Mouse (Mus musculus): ENCODE results near the gene Alpi. TPM values are rescaled to one million over a fixed set of nuclear protein-coding genes. Genes with fewer than 3 reads are reported as not detected.

The Alpi gene
- total and polyA plus RNA-seq, 3 experiments = not detected

GRCm38 (mm10) chr1:87149422-87149821 lies 48.0 kb upstream of the Alpi start (continued):
- TF ChIP-seq HCFC1 (IDR thresholded peaks at IDR 0.05; ENCODE audit: low read depth, low read length) (no peak), ELF1 (IDR thresholded peaks at IDR 0.05; ENCODE audit: low read depth, low read length) (0 out of 2 replicates have a peak, but pooled peaks have one; percentile 21), GABPA (IDR thresholded peaks at IDR 0.05; ENCODE audit: low read depth, low read length) (no peak), MYB (IDR thresholded peaks at IDR 0.05; ENCODE audit: low read depth, low read length) (no peak), TCF12 (IDR thresholded peaks at IDR 0.05; ENCODE audit: low read depth, low read length) (no peak), ZNF384 (IDR thresholded peaks at IDR 0.05; ENCODE audit: low read depth, low read length) (no peak), GATA1 (IDR thresholded peaks at IDR 0.05; ENCODE audit: low read depth, low read length) (no peak), CTCF (IDR thresholded peaks at IDR 0.05 in 2 of 3, conservative IDR thresholded peaks at IDR 0.05 in 1 of 3; ENCODE audit: control insufficient read depth in 1 of 3, insufficient read depth in 1 of 3, low read depth in 2 of 3, low read length in 3 of 3, poor library complexity in 1 of 3, severe bottlenecking in 1 of 3) (no peak), MEF2A (IDR thresholded peaks at IDR 0.05; ENCODE audit: extremely low read depth, insufficient replicate concordance, low read depth, low read length, poor library complexity, severe bottlenecking) (no peak), UBTF (IDR thresholded peaks at IDR 0.05; ENCODE audit: borderline replicate concordance, insufficient read depth, low read depth, low read length) (no peak), TBP (IDR thresholded peaks at IDR 0.05; ENCODE audit: low read depth, low read length) (no peak), KAT2A (conservative IDR thresholded peaks at IDR 0.05; ENCODE audit: low read depth, low read length) (no peak), SMC3 (IDR thresholded peaks at IDR 0.05; ENCODE audit: low read depth, low read length) (no peak), RAD21 (IDR thresholded peaks at IDR 0.05; ENCODE audit: low read depth, low read length) (no peak), MAX (IDR thresholded peaks at IDR 0.05; ENCODE audit: low read length) (0 out of 2 replicates have a peak, but pooled peaks have one; percentile 18), ZKSCAN1 (IDR thresholded peaks at IDR 0.05; ENCODE audit: low read depth, low read length) (no peak), NELFE (IDR thresholded peaks at IDR 0.05; ENCODE audit: low read depth, low read length) (peak; percentile 65)

GRCm38 (mm10) chr1:87143141-87143540 lies 41.7 kb upstream of the Alpi start:
- Histone ChIP-seq H3K4me3 (ENCODE audit: control insufficient read depth in 1 of 2, insufficient read depth in 1 of 2, low read depth in 2 of 2, low read length in 2 of 2) (no peak overlapping the region), H3K79me2 (ENCODE audit: control insufficient read depth, insufficient read depth, low read length, poor library complexity) (no peaks in the 10 kb centered on the region)

More at GRCm38 (mm10) chr1:87143141-87143540, 41.7 kb upstream of the Alpi start:
- TF ChIP-seq MXI1 (IDR thresholded peaks at IDR 0.05; ENCODE audit: low read depth, low read length) (no peak), KAT2A (conservative IDR thresholded peaks at IDR 0.05; ENCODE audit: low read depth, low read length) (no peak), MYB (IDR thresholded peaks at IDR 0.05; ENCODE audit: low read depth, low read length) (no peak), MEF2A (IDR thresholded peaks at IDR 0.05; ENCODE audit: extremely low read depth, insufficient replicate concordance, low read depth, low read length, poor library complexity, severe bottlenecking) (no peak), NRF1 (IDR thresholded peaks at IDR 0.05; ENCODE audit: insufficient read depth, low read depth, low read length, poor library complexity, severe bottlenecking) (no peak), TAL1 (IDR thresholded peaks at IDR 0.05; ENCODE audit: low read length) (no peak)
- peaks cover 0 to 4% of the 10 kb centered on the region in 2 experiments; a peak in 2 of 4 replicates for H3K36me3 ChIP-seq (ENCODE audit: control insufficient read depth in 1 of 2, insufficient read depth in 2 of 2, low read length in 2 of 2)
- H3K27me3 ChIP-seq (ENCODE audit: control insufficient read depth in 1 of 2, insufficient read depth in 2 of 2, low read length in 2 of 2) = no peaks in the 10 kb centered on the region
- no peak overlapping the region for H3K27ac ChIP-seq (ENCODE audit: control insufficient read depth, low read depth, low read length)
- H3K9me3 ChIP-seq (replicated peaks; ENCODE audit: insufficient read depth, low read length) = no peaks in the 10 kb centered on the region
- no peak overlapping the region for H3K9ac ChIP-seq (ENCODE audit: control insufficient read depth, low read depth, low read length, poor library complexity, severe bottlenecking)
- DNase-seq (ENCODE audit: low read depth, low spot score) = no peak
- H3K4me1 ChIP-seq (ENCODE audit: control insufficient read depth in 1 of 2, insufficient read depth in 2 of 2, low read length in 2 of 2) = peaks cover 0 to 5% of the 10 kb centered on the region in 2 experiments; a peak in 1 of 4 replicates

Data from MEL (cell line).